Mouse (Mus musculus) c-Kit-negative CD71-positive TER-119-positive erythroid progenitor cells, embryonic 14.5 days (primary cell): ENCODE results near the gene Hilpda.
A peak's percentile ranks its signal among the peaks of the same experiment; 100 is the strongest.

Source experiments
- DNase-seq: peaks from one replicate; pipeline ENCODE4 v3.0.0-alpha.2; 2013; ENCODE audit warnings: low read depth, low spot score

Hilpda gene

DNA sequence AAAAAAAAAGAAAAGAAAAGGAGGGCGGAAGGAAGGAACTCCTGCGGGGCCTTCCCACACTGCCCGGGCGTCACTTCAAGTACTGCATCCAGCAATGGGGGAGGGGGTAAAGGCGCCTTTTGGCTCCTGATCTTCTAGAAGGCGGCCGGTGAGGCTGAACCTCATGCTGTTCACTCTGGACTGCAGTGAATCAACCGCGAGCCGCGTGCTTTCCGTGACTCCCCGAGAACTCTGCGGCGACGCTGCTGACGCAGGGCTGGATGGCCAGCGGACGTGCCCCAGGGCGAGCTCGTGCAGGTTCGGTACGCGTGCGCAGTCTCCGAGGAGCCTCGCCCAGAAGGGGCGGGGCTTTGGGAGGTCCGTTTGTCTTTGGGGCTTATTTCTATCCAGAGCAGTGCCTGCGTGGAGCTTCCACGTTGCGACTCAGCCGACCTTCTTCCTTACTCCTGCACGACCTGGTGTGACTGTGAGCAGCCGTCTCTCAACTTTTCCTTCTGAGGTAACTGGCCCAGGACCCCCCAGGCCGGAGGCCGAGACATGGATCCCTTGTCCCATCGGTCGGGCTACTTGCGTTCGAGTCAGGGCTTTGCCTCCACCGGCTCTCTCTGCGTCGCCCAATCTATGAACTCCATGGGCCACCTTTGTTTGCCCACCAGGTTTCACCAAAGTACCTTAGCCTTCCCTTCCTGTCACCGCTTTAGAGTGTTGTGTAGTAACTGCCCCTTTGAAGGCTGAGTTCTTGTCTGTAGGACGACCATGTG, at the start of gene Hilpda:
TSS of gene Hilpda (plus strand) at position 177 of the 761 bp plus-strand sequence.
- DNase-seq = peak; percentile 84

DNA sequence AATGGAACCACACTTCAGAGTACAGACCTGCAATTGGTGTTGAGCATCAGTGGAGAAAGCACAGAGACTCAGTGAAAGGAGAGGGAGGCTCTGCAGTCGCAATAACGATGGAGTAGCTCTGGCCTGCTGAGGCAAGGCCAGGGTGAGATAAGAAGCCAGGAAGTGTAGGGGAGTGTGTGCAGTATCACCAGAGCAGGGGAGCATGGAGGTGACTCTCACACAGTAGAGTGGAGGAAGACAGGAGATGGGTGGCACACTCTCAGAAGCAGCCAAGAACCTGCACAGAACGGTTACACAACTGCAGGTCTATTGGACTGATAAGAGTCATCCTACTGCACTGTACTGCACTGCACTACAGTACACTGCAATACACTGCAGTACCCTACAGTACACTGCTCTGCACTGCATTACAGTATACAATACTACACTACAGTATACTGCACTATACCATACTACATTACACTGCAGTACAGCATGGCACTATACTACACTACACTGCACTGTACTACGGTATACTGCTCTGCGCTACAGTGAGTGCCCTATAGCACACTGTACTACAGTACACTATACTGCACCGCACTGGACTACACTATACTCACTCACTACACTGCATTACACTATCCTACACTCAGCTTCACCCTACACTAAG, 42.9 kb upstream of the Hilpda start:
- no peak for DNase-seq

DNA sequence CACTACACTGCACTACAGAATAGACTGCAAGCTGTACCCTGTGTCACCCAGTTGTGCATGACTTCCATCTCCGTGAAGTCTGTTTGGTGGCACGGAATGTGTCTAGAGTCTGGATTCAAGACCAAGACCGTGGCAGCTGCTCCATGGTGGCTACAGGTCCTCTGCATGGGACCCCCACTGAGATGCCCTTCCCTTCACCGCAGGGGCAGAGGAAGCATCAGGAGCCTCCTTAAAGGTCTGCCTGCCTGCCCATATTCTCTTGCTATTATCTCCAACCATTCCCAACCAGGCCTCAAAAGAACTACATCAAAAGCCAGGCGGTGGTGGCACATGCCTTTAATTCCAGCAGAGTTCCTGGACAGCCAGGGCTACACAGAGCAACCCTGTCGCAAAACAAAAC, 41.9 kb upstream of the Hilpda start:
- DNase-seq = no peak

DNA sequence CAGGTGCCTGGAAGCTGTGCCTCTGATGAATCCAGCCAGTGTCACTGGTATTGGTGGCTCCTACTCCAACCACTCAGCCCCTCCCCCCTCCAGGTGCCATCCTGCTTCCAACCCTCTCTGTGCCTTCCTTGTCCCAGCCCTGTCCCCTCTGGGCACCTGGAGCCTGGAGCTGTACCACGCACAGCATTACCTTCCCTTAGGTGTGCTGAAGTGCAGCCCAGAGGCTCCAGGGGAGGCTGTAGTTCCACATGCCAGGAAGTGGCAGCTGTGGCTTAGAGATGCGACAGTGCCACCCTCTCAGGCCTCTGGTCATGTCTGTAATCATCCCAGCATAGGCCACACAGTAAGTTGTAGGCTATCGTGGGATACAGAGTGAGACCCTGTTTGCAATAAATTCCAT, 40.5 kb upstream of the Hilpda start:
- DNase-seq = no peak

DNA sequence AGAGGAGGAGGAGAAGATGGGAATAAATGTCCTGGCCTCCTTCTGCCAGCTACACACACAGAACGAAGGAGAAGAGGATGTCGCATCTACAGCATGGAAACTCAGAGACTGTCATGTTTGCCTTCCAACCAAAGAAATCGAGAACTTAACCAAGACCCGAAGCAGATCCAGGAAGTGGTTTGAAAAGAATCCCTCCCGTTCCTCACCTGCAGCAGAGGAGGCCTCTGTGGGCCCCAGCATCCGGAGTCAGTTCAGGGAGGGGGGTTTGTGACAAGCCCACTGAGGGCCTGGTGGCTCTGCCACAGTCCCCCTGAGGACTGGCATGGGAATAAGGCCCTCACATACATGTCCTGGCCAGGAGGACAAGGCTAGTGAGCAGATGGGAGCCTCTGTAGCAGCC, 40.0 kb upstream of the Hilpda start:
- no peak for DNase-seq

DNA sequence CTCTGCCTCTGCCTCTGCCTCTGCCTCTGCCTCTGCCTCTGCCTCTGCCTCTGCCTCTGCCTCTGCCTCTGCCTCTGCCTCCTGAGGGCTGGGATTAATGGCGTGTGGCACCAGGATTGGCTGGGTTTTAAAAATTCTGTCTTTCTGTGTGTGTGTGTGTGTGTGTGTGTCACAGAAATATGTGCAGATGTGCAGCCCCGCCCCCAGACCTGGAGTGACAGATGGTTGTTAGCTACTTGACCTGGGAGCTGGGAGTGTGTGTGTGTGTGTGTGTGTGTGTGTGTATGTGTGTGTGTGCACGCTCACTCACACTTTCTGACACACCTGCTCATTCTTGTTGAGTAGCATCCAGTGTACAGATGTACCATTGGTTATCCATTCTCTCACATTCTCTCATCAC, 38.6 kb upstream of the Hilpda start:
- no peak for DNase-seq

DNA sequence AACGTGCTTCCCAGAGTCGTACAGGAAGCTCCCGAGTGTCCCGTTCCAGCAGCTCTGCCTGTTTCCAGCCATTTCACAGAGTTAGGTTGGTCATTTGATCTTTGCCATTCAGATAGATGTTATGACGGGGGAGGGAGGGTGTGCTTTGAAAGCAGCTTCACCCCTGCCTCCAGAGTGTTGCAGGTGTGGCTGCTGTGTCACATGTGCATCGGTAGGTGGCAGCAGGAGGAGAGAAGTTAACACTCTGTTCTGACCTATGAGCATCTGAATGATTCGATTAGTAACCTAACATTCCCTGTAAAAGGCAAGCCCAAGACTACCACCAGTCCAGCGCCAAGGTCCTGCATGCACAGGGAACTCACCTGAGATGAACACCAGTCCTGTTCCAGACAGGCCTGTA, 38.0 kb upstream of the Hilpda start:
- no peak for DNase-seq

DNA sequence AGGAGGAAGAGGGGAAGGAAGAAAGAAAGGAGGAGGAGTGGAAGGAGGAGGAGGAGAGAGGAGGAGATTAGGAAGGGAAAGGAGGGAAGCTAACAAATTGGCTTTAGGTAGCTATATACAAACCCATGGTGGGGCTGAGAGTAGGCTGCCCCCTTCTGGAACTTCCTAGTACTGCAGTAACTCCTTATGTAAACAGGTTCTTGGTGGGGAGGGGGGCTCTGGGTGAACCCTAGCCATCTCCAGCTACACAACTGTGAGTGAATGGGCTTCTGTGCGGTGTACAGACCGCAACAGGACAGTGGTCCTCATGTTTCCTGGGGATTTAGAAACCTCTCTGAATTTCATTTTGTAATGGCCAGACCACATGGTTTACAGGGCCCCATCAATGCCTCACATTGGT, 31.5 kb upstream of the Hilpda start:
- peak; percentile 13 for DNase-seq

DNA sequence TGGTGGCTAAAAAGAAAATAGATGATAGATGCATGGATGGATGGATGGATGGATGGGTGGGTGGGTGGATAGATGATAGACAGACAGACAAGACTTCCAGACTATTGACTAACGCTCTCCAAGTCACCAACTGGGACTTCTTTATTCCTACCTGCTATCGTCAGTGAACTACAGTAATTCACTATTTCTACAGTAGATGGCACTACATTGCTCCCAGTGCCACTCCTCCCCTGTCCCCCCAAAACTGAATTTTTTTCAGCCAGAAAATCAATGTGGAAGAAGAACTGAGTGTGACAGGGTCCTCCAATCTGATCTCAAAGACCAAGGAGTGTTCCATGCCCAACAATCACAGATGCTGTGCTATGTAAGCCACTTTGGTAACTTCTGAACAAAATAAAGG, 30.6 kb upstream of the Hilpda start:
- DNase-seq = no peak

DNA sequence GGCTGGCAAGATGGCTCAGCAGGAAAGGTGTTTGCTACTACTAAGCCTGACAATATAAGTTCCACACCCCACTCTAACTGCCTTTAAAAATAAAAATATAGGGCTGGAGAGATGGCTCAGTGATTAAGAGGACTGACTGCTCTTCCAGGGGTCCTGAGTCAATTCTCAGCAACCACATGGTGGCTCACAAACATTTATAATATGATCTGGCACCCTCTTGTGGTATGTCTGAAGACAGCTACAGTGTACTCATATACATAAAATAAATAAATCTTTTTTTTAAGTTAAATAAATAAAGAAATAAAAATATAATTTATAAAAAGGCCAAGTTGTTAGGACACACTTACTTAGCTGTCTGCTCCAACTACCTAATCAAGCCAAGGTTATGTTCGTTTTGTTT, 30.0 kb upstream of the Hilpda start:
- DNase-seq = no peak

DNA sequence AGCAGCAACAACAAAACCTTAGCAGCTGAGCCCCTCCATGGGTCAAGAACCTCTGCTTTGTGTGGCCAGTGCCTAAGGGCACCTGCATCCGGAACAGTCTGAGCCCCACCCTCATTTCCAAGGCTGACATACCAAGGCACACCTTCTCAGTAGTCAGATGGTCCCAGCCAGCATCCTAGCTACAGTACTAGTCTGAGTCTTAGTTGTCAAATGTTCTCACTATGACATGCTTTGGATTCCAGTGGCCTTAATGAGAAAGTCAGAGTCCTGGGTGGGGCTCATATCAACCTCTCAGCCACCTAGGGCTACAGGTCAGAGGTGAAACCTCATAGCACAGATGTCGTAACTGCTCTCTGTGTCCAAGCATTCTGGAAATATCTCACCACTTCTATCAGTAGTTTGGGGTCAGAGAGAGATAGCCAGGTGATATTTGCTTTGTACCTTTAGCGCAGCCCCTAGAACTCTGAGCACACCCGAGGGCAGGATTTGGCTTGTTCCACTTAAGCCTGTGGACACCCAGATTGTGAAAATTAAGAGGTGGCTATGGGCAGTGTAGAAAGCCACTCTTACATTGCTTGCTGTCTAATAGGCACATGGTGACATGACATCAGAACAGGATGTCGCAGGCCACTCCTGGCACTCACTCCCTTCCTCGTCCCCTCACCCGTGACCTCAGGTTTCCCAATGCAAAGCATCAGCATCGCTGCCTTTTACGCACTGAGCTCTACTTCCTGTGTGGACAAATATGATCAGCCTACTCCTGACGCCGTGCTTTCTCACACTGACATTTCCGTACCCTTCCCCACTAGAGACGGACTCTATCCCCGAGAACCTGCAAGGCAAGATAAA, 26.8 kb upstream of the Hilpda start:
- DNase-seq = no peak

DNA sequence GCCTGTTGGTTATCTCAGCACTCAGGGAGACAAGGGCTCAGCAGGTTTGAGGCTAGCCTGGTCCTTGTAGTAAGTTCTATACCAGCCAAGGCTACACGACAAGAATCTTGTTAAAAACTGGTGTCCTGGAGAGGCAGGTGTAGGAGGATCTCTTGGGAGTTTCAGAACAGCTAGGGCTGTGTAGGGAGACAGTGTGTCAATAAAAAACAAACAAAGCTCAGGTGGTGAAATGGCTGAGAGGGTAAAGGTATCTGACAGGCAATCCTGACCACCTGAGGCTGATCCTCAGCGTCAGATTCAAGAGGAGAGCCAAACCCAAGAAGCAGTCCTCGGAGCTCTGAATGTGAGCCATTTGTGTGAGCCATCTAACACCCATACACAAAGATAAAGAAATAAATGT, 26.1 kb upstream of the Hilpda start:
- DNase-seq = no peak

DNA sequence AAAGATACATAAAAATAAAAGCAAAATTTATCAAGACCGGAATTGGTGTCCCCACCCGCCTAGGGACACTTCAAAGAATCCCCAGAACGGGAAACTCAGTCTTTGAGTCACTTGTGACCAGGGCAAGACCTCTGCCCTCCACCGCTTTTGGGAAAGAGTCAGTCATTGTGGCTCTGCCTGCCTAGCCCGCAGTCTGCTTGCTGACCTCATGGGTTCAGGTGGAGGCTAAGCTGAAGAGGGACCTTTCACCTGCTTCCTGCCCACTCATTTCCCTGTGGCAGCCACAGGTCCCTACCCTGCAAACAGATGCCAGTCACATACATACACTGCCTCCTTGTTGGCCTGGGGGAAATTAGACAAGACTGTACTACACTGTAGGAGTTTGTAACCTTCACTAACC, 25.7 kb upstream of the Hilpda start:
- no peak for DNase-seq

DNA sequence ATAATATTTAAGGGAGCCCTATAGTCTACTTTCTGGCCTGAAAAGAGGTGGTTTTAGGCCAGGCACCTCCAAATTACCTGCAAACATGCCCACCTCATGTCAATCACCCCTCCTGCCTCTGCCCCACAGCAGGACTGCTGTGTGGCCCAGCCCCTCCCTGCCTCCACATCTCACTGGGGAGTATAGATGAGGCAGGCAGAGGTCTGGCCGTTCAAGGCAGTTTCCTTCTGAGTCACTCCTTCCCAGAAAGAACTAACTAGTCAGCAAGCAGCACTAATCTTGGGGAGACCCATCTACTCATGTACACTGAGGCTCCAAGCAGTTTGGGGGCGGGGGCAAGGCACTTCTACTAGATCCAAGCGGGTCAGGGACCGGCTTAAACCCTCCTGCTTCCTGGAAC, 25.2 kb upstream of the Hilpda start:
- DNase-seq = no peak

DNA sequence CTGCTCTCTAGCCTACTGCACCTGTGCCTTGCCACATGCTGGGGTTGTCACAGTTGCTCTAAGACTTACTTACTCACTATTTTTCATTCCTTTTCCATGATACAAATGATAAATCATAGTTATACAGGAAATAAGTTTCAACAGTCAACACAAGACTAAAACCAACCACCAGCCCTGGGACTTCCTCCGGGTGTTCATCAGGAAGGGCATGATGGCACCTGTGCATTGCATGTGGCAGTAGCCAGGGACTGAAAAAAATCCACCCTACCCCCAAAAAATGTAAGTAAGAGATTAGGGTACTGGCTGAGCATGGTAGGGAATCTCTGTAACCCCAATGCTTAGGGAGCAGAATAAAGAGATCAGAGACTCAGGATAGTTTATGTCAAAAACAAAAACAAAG, 12.9 kb upstream of the Hilpda start:
- no peak for DNase-seq

DNA sequence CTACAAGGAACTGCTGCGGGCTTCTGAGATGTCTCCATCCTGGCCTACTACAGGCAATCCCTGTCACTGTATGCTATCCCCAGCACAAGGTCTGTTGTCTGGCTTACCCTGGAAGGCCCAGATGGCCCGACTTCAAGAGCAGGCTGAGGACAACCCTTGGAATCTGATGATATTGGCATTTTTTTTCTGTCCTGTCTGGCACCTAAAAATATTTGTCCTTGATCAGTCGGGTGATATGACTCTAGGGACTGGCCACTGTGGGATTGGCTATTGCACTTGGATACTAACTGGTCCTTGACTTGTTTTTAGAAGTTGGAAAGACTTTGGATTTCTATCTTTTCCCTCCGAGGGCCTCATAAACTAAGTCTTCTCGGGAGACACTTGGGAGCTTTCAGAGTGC, 10.5 kb upstream of the Hilpda start:
- no peak for DNase-seq

DNA sequence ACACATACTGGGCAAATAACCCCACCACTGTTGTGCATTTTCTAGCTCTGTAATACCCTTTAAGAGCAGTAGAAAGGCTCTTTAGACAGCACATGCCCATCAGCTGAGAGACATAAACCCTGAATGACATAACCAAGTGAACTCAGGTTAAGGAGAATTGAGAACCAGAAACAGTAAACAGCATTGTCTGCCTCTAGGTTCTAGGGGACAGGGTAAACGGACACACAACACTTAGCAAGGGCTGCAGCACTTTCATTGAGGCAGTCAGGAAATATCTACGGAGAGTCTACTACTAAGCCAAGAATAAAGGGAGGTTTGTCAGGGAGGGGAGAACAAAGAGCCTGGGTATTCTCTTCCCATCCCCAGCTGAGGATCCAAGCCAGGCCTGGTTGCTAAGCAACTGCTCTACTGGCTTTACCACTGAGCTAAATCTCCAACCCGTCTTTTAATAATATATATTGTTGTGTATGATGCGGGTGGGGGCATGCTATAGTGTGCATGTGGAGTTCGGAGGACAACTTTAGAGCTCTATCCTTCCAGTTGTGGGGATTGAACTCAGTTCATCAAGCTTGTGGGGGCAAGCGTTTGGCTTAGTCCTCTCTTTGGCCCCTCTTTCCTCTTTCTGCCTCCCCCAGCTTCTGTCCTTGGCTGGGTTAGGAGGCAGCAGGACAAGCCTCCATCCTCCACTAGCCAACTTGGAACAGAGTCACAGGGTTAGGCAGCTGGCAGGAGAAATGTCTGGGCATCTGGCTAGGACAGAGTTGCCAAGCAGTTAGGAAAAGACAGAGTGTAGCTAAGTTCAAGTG, 8.4 kb upstream of the Hilpda start:
- no peak for DNase-seq

DNA sequence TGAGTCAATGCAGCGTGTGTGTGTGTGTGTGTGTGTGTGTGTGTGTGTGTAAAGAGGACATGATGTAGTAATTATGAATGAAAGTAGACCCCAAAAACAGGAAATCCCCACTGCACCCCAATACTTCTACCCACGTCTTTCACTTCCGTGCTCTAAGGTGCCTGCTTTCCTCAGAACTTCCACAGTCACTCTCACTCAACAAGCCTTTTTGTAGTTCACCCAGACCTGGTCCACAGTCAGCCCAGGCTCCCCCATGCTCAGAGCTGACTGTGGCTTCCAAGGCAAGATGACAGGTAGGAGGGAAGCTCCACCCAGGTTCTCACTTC, 7.9 kb upstream of the Hilpda start:
- DNase-seq = no peak

DNA sequence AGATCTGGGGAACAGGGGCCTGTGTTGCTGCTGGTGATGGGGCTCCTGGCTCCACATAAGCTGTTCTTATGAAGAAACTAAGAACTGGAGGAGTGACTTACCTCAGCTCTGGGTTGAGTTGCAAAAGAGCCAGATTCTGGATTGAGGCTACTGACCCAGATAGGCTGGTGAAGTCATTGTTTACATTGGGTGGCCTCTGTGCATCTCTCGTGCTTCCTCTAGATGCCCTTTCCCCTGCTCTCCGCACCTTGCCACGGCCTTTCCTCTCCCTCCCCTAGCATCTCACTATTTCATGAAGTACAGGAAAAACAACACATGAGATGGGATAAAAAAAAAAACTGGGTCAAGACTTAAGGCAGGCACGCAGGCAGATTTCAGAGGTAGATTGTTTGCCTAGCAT, 5.4 kb upstream of the Hilpda start:
- DNase-seq = no peak

DNA sequence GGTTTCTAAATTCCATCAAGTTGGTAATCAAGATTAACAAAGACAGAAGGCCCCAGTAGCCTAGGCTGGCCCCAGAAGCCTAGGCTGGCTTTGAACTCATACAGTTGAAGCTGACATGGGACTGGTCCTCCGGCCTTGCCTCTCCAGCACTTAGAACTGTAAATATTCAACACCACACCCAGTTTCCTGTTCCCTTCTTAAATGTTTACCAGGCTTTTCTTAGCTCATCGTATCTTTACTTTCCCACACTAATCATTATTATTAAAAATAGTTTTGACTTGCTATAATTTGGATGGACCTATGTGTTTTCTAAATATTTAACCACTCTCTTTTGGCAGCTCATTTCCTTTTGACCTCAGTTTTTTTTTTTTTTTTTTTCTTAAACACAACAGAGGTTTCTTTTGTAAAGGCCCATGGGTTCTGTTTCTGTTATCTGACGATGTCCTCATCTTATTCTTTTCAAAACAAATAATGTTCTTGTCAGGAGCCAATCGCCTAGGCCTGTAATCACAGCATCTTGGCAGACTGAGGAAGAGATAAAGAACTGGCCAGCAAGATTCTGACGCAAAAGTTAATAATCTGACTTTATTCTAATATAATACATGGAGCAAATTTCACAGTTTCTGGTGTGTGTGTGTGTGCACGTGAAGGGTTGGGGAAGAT, 3.2 kb upstream of the Hilpda start:
- DNase-seq = no peak

DNA sequence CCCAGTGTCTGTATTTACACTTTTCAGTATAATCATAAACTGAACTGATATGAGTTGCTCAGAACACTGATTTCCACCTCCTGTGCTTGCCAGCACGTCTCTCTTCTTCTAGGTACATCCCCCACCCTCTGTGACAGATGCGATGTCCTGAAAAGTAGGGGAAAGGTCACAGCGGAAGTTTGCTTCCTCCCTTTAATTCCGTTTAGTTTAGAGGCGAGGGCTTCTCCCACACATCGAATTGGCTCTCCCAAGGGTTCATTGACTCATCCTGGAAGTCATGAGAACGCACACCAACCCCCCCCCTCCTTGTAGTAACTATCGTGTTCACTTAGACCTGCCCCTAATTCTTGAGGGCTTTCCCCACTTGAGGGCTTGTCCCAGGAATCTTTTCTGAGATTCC, 1.3 kb upstream of the Hilpda start:
- no peak for DNase-seq
